Mouse (Mus musculus) mouse trophoblast stem cell (cell line): Measurements from ENCODE around the gene Thap8.

ENCODE experiments used
- in situ Hi-C, 2 experiments: fragments of 300-500 bp; cut with MseI, MboI; formaldehyde crosslinking; loops; 2 replicates in 1 of 2; 3 replicates in 1 of 2; pipeline ENCODE4 v1.15.1; 2025

Thap8 gene

GRCm38 (mm10) chr7:30286701-30287410, 7.0 kb downstream of the Thap8 start:
- in situ Hi-C loops = no loop called here

GRCm38 (mm10) chr7:30288046-30288445, 8.2 kb downstream of the Thap8 start:
- in situ Hi-C loops = no loop called here

- in situ Hi-C loops = no loop called here
Observed at GRCm38 (mm10) chr7:30289071-30289713, 9.3 kb downstream of the Thap8 start.

GRCm38 (mm10) chr7:30289714-30290399, 10.0 kb downstream of the Thap8 start:
- in situ Hi-C loops = no loop called here

- in situ Hi-C loops = no loop called here
Observed at GRCm38 (mm10) chr7:30291215-30292131, 11.6 kb downstream of the Thap8 start, which contains the start of gene Clip3. TSS of gene Clip3 (plus strand) at chr7:30291728.

GRCm38 (mm10) chr7:30293795-30294194, 13.9 kb downstream of the Thap8 start:
- in situ Hi-C loops = no loop called here

GRCm38 (mm10) chr7:30294296-30294695, 14.4 kb downstream of the Thap8 start:
- in situ Hi-C loops = no loop called here

GRCm38 (mm10) chr7:30295103-30295502, 15.2 kb downstream of the Thap8 start:
- in situ Hi-C loops = no loop called here

- in situ Hi-C loops = no loop called here
Observed at GRCm38 (mm10) chr7:30296816-30297215, 16.9 kb downstream of the Thap8 start.

- in situ Hi-C loops = no loop called here
Observed at GRCm38 (mm10) chr7:30297266-30297665, 17.4 kb downstream of the Thap8 start.

GRCm38 (mm10) chr7:30300914-30301313, 21.0 kb downstream of the Thap8 start:
- in situ Hi-C loops = no loop called here

- in situ Hi-C loops = no loop called here
Observed at GRCm38 (mm10) chr7:30306083-30306779, 26.3 kb downstream of the Thap8 start.

GRCm38 (mm10) chr7:30308076-30309005, 28.4 kb downstream of the Thap8 start, which contains the start of gene Alkbh6:
TSS of gene Alkbh6 (plus strand) at chr7:30308717.
- in situ Hi-C loops = no loop called here

GRCm38 (mm10) chr7:30309395-30310129, 29.7 kb downstream of the Thap8 start:
- in situ Hi-C loops = no loop called here

- in situ Hi-C loops = no loop called here
Observed at GRCm38 (mm10) chr7:30310136-30310535, 30.2 kb downstream of the Thap8 start.

GRCm38 (mm10) chr7:30313666-30314320, 33.9 kb downstream of the Thap8 start:
- in situ Hi-C loops = no loop called here

- in situ Hi-C loops = no loop called here
Observed at GRCm38 (mm10) chr7:30314721-30315155, 34.8 kb downstream of the Thap8 start, which contains the start of gene Syne4. TSS of gene Syne4 (plus strand) at chr7:30314807.
